Comparison of ENCODE assay signal across 8 mouse cellular contexts in the genomic region with DNA sequence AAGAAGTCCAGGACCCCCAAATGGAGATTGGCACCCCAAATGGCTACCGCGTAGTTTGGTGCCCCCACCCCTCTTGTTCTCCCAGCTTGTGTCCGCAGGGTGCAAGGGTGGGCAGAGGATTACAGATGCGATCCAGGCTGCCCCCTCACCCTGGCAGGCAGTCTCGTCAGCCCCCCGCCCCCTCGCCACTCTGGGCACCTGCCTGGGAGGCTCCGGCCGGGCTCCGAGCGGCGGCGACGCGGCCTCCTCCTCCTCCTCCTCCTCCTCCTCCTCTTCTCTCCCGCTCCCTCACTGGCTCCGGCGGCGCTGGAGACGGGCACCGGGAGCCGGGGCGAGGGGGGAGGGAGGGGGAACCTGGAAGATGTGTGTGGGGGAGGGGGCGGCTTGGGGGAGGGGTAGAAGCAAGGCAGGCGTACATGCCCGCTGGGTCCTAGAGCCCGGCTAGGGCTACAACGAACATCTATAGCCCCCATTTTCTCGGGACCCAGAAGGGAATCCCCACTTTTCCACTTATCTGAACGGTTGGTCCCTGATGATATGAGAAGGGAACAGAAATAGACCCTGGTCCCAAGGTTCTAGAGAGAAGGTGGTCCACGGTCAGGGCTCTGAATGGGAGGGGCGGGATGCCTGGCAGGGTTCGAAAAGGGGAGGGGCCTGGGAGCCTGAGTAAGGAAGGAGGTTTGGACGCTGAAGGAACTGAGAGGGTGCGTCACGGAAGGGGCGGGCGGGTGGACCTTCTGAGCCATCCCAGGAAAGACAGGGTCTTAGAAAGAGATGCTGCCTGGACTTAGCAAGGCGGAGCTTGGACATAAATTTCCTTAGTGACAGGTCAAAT. TPM values are rescaled to one million over a fixed set of nuclear protein-coding genes. Genes with fewer than 3 reads are reported as not detected.
DNase-seq lines count a peak whose midpoint lies in the region; ATAC-seq and TF ChIP-seq lines count a peak whose summit lies in the region.

No protein-coding gene starts in this region.

- under 1% methylated on average over 30 of the region's 39 CpGs for WGBS in hindbrain, embryonic 15.5 days

- H3K27me3 ChIP-seq in hindbrain, embryonic 15.5 days, result peaks cover 35% of the 10 kb centered on the region

- H3K9me3 ChIP-seq in hindbrain, embryonic 15.5 days, result no peaks in the 10 kb centered on the region

- intact Hi-C loops in gastrocnemius, adult 2 months (cut with DNase I), result loop anchor here (5.0 to 10.0 kb wide), 2 partner anchors 405 to 1677 kb away; a partner anchor contains a TSS

- no peak for TF ChIP-seq CTCF in gastrocnemius, adult 2 months (IDR thresholded peaks at IDR 0.05)

- peaks cover 34% of the 10 kb centered on the region for H3K4me1 ChIP-seq in hindbrain, embryonic 15.5 days (replicated peaks)

- H3K9ac ChIP-seq in hindbrain, embryonic 15.5 days, result peak overlapping the region; percentile 68

- H3K36me3 ChIP-seq in hindbrain, embryonic 15.5 days, result peaks cover 25% of the 10 kb centered on the region

- peak overlapping the region; percentile 89 for H3K4me3 ChIP-seq in gastrocnemius, adult 2 months
- peak overlapping the region; percentile 81 for H3K4me3 ChIP-seq in hindbrain, embryonic 15.5 days

- DNase-seq in adrenal gland, adult 8-10 months, result peak; percentile 76
- DNase-seq in cerebellum, postnatal 4 days (ENCODE audit: low spot score in 2 of 2), result peak; percentile 51 to 82
- DNase-seq in gastrocnemius, adult 2 months, result peak; percentile 87
- peak; percentile 53 for DNase-seq in left cerebral cortex, adult 11 months (ENCODE audit: low spot score)
- DNase-seq in lung, postnatal 25 days (ENCODE audit: low spot score), result peak; percentile 71
- peak; percentile 85 for DNase-seq in right cerebral cortex, adult 18-20 months
- no peak for DNase-seq in spleen, adult 12 weeks (ENCODE audit: low spot score)

- ATAC-seq in hindbrain, embryonic 15.5 days (ENCODE audit: low FRiP score, low read depth), result peak; percentile 86

- peak overlapping the region; percentile 65 for H3K4me2 ChIP-seq in hindbrain, embryonic 15.5 days

- peak overlapping the region; percentile 83 for H3K27ac ChIP-seq in gastrocnemius, adult 2 months
- peak overlapping the region; percentile 91 for H3K27ac ChIP-seq in hindbrain, embryonic 15.5 days (replicated peaks)

RNA-seq across cellular contexts. Expression of a gene that starts 0.6 kb away (rescaled TPM):
- 1 to 10 TPM; 1.2 to 2.1 (median 1.7) TPM for total RNA-seq in adrenal gland, adult 8-10 months (2022)
- under 1 TPM; 0.14 to 0.20 TPM for total RNA-seq in gastrocnemius, adult 2 months (2021)
- polyA plus RNA-seq in hindbrain, embryonic 15.5 days (2015; fragmentation: Nextera tagmentation; extraction: Ambion mirVana), result 0.46 and 0.70 TPM in 2 replicates

RNA-seq across cellular contexts. Expression of a gene that starts 0.8 kb away (rescaled TPM):
- total RNA-seq in adrenal gland, adult 8-10 months (2022), result 10 to 100 TPM in 2 of 4 experiments, 1 to 10 TPM in 2; 6.6 to 19.2 (median 12.7) TPM
- total RNA-seq in gastrocnemius, adult 2 months (2021), result 1 to 10 TPM; 1.0 to 1.6 TPM
- polyA plus RNA-seq in hindbrain, embryonic 15.5 days (2015; fragmentation: Nextera tagmentation; extraction: Ambion mirVana), result 9.5 and 11.9 TPM in 2 replicates

RNA-seq across cellular contexts. Expression of a gene that starts 11.1 kb away (rescaled TPM):
- total RNA-seq in adrenal gland, adult 8-10 months (2022), result 100 to 1,000 TPM; 167 to 191 (median 174) TPM
- total RNA-seq in gastrocnemius, adult 2 months (2021), result 100 to 1,000 TPM; 142 to 228 TPM
- 272 and 274 TPM in 2 replicates for polyA plus RNA-seq in hindbrain, embryonic 15.5 days (2015; fragmentation: Nextera tagmentation; extraction: Ambion mirVana)

RNA-seq across cellular contexts. Expression of a gene that starts 13.4 kb away (rescaled TPM):
- 10 to 100 TPM; 10.1 to 19.9 (median 14.7) TPM for total RNA-seq in adrenal gland, adult 8-10 months (2022)
- 10 to 100 TPM; 10.2 to 11.5 TPM for total RNA-seq in gastrocnemius, adult 2 months (2021)
- 33.0 and 37.9 TPM in 2 replicates for polyA plus RNA-seq in hindbrain, embryonic 15.5 days (2015; fragmentation: Nextera tagmentation; extraction: Ambion mirVana)

RNA-seq across cellular contexts. Expression of a gene that starts 34.8 kb away (rescaled TPM):
- 1 to 10 TPM; 1.3 to 1.6 (median 1.4) TPM for total RNA-seq in adrenal gland, adult 8-10 months (2022)
- under 1 TPM; 0.61 to 0.84 TPM for total RNA-seq in gastrocnemius, adult 2 months (2021)
- polyA plus RNA-seq in hindbrain, embryonic 15.5 days (2015; fragmentation: Nextera tagmentation; extraction: Ambion mirVana), result 0.87 and 0.91 TPM in 2 replicates
